Mouse (Mus musculus) left cerebral cortex, adult 11 months (tissue): ENCODE results near the gene Chst5.

Source experiments
- DNase-seq: peaks from one replicate; pipeline ENCODE4 v3.0.0; 2022; ENCODE audit warnings: low spot score

Gene Chst5

DNA sequence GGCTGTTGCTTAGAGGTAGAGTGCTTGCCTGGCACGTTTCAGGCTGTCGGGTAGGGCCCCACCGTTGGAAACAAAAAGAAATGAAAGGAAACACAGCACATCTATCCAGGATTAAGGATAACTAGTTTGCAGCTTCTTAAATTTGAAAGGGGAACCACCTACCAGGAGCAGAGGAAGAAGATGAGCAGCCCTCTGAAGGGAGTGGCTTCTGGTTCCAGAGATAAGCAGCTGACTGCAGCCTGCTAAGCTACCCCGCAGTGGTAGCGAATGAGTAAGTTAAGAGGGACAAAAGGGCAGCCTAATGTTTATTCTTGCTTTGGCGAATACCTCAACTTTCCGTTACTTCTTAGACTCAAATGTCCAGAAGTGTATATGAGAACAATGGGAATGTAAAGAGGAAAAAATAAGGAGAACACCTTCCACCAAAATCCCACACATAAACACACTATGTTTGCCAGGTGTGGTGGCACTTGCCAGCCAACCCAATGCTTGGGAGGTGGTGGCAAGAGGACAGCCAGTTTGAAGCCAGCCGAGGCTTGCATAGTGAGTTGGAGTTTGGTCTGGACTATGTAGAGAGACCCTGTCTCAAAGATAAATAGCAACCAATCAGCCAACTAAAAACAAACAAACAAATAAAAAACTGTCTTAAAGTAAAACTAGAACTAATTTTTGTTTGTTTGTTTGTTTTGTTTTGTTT is 19.5 kb upstream of the Chst5 start:
- DNase-seq, result no peak

DNA sequence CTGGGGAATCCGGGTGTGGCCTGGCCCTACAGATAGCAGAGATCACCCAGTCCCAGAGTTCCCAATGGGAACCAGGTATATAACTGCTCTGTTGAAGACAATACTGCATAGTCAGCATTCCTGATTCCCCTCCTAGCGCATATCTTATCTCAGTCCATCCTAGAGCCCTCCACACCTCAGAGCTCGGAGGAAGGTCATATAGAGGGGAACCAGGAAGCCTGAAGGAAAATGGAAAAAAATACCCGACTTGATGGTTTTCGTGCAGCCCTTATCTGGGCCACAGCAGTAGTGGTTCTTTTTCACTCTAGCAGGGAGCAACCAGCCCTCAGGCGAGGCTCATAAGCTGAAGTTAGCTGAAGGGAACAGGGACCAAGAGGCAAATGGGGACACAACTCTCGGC is 14.7 kb upstream of the Chst5 start:
- DNase-seq, result no peak

DNA sequence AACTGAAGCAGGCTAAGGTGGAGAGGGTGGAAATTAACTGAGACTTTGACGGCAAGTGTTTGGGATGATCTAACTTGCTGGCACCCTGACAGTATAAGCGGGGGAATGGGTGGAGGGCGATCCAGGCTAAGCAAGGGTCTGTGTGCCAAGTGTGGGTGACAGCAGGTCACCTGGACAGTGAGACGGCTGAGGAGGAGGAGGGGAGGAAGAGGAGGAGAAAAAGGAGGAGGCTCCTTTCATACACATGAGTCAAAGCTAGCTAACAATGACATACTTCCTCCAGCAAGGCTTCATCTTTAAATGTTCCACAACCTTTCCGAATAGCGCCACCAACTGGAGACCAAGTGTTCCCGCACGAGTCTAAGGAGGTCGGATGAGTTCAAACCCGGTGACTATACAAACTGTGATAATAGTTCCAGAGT is 13.1 kb upstream of the Chst5 start:
- no peak for DNase-seq

DNA sequence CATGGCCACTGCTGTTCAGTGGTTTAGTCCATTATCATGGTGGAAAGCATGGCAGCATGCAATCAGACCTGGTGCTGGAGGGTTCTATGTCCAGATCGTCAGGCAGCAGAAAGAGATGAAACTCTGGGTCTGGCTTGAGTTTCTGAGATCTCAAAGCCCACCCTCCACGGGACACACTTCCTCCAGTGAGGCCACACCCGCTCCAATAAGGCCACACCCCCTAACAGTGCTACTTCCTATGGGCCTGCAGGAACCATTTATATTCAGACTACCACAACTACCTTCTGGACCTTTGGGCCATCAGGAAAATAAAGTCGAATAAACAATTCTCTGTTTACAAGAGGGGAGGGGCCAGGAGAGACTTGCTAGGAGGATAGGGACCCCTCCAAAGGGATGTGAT is 10.7 kb upstream of the Chst5 start:
- no peak for DNase-seq

DNA sequence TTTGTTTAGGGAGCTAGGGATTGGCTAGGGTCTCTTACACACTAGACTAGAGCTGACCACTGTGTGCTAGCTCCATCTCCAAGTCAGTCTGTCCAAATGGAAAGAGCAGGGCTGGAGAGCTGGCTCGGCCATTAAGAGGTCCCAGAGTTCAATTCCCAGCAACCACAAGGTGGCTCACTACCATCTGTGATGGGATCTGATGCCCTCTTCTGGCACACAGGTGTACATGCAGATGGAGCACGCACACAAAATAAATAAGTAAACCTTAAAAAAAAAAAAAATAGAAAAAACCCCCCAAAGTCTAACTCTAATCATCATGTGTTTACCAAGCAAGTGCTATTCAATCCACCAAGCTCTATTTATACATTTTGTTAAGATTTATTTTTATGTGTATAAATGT is 9.4 kb upstream of the Chst5 start:
- DNase-seq, result no peak

DNA sequence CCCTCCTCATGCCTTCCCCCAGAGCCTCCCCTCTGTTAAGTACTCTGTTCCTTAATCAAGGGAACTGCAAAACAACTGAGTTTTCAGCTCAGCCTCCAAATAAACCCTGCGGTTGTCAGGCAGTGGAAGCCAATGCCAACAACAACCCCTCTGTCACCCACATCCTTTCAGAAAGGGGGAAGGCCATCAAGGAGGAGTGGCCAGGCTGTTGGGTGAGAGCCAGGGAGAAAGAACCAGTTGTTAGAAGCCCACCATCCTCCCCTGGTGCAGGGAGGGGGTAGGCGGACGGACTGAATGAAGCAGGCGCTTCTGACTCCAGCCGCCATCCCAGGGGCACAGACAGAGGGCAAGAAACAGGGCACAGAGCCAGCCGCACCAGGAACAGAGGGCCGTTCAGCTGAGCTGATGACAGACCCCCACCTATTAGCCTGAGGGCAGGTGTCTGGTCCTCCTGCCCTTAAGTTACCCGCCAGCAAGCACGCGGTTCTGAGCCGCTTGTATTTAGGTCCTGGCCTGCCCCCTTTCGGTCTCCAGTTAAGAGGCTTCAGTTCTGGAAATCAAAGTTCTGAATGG is 2.7 kb upstream of the Chst5 start:
- DNase-seq, result no peak

DNA sequence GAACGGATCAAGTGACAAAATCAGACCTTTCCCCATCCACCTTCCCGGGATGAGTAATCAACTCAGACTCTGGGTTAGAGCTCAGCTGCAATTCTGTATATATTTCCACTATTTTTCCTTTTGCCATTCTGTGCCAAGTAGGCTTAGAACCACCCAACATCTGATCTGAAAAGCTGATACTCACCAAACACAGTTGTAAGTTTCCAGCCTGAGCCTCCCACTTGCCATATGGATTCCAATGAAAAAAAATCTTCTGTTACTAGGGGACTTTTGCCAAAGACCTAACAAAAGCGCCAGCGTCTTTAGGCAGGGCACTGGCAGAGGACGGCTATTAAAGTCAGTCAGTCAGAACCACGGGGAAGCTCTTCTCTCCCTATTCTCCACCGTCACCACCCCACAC is 1.3 kb upstream of the Chst5 start:
- no peak for DNase-seq

DNA sequence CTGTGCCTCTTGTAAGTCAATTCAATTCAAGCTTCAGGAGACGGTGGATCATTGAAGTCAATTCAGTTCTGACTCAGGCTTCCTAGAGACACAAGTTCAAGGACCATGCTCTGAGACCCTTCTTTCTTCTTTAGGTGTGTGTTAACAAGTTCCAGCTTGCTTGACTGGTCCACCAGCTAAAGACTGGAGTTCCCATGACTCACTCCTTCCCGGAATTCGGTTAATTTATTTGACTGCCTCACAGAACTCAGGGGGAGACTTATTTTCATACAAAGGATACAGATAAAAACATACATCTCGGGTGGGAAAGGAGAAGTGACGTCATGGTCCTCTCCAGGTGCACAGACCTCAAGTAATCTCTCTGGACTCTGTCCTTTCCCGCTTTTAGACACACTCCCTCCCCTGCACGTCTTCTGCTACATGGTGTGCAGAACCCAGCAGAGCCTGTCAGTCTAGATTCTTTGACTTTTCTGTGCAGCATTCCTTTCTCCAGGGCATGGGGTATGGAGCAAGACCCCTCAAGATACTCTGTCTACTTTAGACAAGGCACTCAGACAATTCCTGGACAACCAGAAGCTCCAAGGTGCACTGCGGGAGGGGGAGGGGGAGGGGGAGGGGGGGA is 4.6 kb downstream of the Chst5 start:
- no peak for DNase-seq

DNA sequence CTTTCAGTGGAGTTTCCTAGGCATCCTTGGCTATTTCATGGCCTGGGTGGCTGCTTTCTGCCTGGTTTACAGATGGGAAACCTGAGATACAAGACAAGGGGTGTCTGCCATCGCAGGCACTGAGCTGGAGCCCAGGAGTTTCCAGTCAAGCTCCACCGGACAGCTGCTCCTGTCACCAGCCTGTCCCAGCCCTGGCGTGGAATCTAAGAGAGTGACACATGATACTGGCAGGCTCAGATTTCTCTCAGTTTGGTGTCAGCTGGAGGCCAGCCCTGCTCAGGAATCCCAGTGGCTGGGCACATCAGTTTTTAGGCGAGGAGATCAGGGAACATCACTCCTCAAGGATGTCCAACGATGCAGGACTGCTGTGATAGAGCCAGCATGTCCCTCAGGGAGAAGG is 8.2 kb downstream of the Chst5 start:
- DNase-seq, result no peak

DNA sequence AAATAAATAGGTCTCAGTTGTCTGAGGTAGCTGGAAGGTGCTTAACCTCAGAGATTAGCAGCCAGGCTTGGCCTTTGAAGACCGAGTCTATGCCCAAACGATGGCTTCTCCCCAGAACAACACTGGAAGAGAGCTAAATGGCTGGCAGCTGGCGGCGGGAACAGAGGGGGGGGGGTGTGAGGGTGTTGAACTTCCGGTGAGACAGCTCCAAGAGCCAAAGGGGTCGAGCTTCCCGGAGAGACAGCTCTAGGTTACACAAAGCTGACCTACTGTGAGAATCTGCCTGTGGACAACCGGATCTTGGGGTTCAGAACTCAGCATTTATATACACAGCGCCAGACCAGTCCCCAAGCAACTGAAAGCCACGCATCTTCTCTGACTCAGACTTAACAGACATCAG is 11.7 kb downstream of the Chst5 start:
- no peak for DNase-seq

DNA sequence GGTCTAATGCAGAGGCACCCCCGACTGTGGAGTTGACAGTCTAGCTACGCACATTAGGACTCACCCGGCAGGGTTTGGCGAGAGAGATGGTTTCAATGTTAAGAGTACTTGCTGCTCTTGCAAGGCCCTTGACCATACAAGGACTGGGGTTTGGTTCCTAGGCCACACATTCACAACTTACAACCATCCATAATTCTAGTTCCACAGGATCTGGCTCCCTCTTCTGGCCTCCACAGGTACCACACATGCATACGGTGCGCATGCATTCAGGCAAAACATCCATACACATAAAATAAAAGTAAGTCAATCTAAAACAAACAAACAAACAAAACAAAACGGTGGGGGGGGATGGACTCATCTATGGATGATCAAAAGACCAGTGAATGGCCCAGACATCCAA is 15.3 kb downstream of the Chst5 start:
- DNase-seq, result no peak

DNA sequence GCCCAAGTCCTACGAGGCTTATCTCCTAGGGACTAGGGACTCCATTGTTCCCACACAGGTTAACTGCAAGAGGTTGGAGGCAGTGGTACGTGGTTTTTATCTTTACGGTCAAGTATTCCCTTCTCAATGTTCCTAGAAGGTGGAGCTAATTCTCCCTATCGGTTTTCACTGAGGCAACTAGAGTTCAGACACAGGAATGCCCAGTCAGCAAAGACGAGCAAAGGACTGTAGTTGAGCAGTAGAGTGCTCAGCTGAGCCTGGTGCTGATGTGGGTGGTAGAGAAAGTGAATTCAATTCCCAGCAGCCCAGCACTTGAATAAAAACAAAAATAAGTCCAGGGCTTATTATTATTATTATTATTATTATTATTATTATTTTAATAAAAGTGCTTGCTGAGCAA is 17.6 kb downstream of the Chst5 start:
- no peak for DNase-seq

DNA sequence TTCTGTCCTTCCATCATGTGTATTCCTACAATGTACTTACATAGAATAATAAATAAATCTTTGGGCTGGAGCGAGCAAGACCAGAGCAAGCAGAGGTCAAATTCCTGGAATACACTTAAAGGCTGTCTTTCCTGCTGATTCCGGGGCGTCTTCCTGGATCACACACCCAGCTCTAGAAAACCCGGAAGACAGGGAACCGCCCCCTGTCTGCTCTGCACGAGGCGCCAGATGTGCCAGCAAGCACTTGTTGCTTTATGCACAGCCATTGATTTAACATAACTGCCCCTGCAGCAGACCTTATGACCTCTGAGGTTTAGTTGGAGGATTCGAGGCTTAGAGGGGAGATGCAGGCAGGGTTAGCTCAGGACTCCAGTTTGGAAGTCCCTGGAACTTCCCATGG is 18.3 kb downstream of the Chst5 start:
- no peak for DNase-seq

DNA sequence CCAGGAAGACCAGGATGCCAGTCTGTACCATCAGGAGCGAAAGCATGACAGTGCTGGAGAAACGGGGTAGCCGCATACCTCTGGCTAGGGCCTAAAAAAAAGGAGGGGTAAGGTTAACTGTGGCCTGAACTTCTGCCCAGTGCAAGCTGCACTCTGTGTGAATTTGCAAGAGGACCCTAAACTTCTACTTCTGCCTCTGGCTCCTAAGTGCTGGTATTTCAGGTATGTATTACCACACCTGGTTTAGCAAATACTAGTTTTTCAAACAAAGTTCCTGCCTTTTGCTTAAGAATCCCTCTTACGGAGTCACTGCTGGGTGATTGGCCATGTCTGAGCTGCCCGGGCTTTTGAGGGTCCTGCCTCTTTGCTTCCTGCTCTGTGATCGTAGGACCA is 19.3 kb downstream of the Chst5 start:
- no peak for DNase-seq

DNA sequence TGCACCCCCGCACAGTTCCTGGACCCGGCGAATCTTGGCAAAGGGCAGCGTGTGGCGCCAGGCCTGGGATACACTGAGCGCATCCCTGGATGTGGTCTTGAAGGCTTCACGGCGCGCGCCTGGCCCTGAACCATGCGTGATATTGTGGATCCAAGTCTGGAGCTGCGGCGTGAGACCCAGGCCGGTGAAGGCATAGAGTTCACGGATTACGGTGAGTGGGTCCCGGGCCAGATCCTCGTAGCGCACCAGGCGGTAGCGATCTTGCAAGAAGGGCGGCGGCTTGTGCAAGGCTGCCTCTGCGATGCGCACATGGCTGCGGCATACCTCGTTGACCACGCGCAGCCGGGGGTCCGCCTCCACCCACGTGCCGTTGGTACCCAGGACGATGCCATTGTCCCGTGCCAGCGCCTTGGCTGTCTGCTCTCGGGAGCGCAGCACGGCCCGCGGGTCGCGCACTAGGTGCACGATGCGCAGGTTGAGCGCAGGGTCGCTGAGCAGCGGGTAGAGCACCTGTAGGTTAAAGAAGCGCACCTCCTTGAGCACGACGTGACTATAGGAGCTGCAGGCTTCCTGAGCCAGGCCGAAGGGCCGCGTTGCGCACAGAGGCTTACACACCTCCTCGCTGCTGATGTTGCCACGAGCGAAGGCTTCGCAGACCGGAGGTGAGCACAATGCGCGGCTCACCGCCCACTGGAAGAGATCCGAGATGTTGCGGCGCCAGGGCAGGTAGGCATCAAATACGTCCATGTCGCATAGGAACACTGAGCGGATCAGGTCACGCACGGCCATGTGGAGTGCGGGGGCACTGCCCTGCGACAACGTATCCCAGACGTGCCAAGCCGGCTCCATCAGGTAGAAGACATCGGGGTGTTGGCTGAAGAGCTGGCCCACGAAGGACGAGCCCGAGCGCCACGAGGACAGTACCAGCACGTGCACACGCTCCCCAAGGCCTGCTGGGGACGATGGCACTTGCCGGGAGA is 20.0 kb downstream of the Chst5 start:
- DNase-seq, result no peak

DNA sequence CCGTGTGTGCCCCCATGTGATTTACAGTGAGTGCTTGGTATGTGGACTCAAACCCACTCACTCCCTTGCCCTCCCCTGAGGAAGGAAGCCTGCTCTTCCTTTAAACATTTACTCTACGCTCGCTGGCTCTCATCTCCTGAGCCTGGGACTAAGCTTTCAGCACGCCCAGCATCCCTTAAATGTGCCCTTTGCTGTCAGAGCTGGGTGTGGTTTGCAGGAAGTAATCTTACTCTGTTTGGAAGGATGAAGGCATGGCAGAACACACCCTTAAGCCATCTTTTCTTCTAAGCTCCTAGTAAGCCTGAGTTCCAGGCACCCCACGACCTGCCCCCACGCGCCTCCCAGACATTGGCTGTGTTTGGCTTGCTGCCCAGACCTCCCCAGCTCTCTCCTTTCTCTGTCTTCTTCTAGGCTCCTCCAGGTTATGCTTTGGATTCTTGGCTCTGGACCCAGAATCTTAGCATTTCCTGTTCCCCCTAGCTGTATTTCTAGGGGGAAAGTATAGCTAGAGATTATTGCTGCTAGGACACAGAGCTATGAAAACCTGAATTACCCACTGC is 22.1 kb downstream of the Chst5 start:
- DNase-seq, result no peak

DNA sequence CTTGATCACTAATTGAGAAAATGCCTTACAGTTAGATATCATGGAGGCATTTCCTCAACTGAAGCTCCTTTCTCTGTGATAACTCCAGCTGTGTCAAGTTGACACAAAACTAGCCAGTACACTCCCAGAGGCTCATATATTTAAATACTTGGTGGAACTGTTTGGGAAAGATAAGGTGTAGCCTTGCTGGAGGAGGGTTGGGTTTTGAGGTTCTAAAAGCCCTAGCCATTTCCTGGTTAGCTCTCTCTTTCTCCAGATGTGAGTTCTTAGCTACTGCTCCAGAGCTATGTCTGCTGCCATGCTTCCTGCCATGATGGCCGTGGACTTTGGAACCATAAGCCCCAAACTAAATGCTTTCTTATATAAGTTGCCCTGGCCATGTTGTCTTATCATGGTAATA is 22.8 kb downstream of the Chst5 start:
- no peak for DNase-seq

DNA sequence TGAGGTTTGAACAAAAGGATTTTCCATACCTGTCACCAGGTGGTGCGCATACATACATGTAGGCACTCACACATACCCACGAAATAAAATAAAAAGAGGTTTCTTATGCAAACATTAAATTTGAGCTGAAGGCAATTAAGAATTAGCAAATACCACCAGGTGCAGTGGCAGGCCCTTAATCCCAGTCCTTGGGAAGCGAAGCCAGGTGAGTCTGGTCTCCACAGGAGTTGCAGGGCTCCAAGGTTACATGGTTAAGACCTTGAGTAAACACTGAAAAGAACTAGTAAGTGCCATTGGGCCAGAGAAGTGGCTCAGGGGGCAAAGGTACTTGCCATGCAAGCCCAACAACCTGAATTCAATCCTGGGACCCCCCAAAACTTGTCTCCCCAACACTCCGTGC is 26.6 kb downstream of the Chst5 start:
- DNase-seq, result no peak

DNA sequence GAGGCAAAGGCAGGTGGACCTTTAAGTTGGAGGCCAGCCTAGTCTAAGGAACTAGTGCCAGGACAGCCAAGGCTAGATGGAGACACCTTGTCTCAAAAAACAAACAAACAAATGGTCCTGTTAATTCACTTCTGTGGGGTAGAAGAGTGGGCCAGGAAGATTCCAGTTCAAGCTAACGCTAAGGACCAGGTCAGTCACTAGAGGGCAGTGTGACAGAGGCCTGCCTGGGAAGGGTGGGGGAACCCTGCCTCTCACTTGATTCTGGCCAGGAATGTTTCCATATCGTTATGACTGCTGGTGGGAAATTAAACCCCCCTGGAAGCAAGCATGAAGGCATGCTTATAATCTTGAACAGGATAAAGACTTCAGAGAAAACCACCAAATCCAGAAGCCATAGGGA is 28.7 kb downstream of the Chst5 start:
- no peak for DNase-seq

DNA sequence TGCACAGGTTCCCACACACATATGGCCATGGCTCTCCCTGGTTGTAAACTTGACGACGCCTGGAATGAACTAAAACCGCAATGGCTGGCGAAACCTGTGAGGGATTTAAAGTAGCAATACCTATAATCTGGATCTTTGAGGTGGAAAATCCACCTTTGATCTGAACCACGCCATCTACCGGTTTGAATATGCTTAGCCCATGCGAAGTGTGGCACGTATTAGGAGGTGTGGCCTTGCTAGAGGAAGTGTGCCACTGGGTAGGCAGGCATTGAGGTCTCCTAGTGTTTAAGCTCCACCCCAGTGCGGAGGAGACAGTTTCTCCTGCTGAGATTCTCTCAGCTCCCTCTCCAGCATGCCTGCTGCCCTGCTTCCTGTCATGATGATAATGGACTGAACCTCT is 32.5 kb downstream of the Chst5 start:
- no peak for DNase-seq

DNA sequence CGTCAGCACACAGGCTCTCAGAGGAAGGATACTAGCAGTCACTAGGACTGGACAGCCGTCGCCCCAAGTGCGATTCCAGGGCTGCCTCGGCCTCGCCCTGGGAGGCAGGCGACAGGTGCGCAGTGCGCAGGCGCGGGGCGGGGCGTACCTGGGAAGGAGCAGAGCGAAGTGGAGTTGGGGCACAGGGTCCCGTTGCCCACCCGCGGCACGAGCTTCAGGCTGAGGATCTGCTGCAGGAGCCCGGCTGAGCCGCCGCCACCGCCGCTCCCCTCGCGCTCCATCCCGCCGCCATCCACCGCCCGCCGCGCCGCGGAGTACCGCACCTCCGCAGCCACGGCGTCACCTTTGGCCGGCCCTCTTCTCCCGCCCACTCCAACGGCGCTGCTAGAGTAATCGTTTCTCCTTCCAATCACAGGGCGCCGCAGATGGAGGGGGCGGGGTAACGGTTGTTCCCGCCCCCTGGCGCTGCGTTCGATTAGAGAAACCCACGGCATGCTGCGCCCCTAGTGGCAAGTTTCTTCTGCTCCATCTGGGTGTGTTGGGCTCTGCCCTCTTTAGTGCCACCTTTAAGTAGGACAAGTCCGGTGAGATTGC is 33.8 kb downstream of the Chst5 start, which contains the start of gene Tmem170:
Tmem170 (minus strand) TSS at position 396 of the 594 bp plus-strand sequence.
- DNase-seq, result peak; percentile 98

DNA sequence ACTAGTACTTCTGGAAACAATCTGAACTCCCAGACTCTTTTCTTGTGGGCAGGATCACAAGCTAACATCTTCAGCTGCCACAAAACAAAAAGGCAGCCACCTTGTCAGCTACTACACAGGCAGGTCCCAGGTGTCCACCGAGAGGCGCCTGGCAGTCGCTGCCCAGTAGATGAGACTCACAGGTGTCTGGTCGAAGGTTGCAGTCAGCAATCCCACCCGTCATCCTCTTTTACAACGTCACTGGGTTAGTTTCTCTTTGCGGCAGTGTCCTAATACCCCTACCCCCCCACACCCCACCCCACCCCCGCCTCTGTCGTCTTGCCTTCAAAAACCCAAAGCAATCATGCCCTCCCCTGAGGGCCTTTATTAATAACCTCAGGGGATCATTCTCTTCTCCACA is 34.5 kb downstream of the Chst5 start:
- no peak for DNase-seq
